8 mouse cellular contexts compared by ENCODE assay signal in genomic region chr5:24451264-24452029, GRCm38 (mm10). TPM values are rescaled to one million over a fixed set of nuclear protein-coding genes. Genes with fewer than 3 reads are reported as not detected.
DNase-seq lines count a peak whose midpoint lies in the region; ATAC-seq and TF ChIP-seq lines count a peak whose summit lies in the region.

No protein-coding gene starts in this region.

- H3K27me3 ChIP-seq in forebrain, embryonic 13.5 days = peaks cover 12% of the 10 kb centered on the region
- H3K27me3 ChIP-seq in lung, embryonic 15.5 days = no peaks in the 10 kb centered on the region
- H3K27me3 ChIP-seq in thymus, adult 2 months (ENCODE audit: control insufficient read depth, insufficient read depth, low read length) = no peaks in the 10 kb centered on the region

- peak; percentile 60 for TF ChIP-seq POLR2A in thymus, adult 2 months (IDR thresholded peaks at IDR 0.05; ENCODE audit: control insufficient read depth, extremely low read depth, insufficient read depth, low read length, poor library complexity)

- WGBS in forebrain, embryonic 13.5 days = 2% methylated on average over 37 of the region's 66 CpGs
- 2% methylated on average over 57 of the region's 66 CpGs for WGBS in lung, embryonic 15.5 days
- 6% methylated on average over 61 of the region's 66 CpGs for WGBS in thymus, adult 2 months

- no peak overlapping the region for H3K27ac ChIP-seq in ES-E14 (ENCODE audit: insufficient read depth, low read depth, low read length, poor library complexity, severe bottlenecking)
- H3K27ac ChIP-seq in forebrain, embryonic 13.5 days = peak overlapping the region; percentile 93
- peak overlapping the region; percentile 96 for H3K27ac ChIP-seq in layer of hippocampus, adult 2 months
- peak overlapping the region; percentile 90 for H3K27ac ChIP-seq in lung, embryonic 15.5 days
- peak overlapping the region; percentile 48 for H3K27ac ChIP-seq in thymus, adult 2 months (ENCODE audit: control insufficient read depth, insufficient read depth, low read length)

- peak overlapping the region; percentile 78 to 92 for H3K4me3 ChIP-seq in ES-E14 (ENCODE audit: insufficient read depth in 1 of 2, low read depth in 1 of 2, low read length in 2 of 2, poor library complexity in 1 of 2, severe bottlenecking in 1 of 2)
- peak overlapping the region; percentile 94 for H3K4me3 ChIP-seq in forebrain, embryonic 13.5 days
- peak overlapping the region; percentile 91 for H3K4me3 ChIP-seq in layer of hippocampus, adult 2 months
- H3K4me3 ChIP-seq in lung, embryonic 15.5 days = peak overlapping the region; percentile 80
- peak overlapping the region; percentile 69 for H3K4me3 ChIP-seq in thymus, adult 2 months (ENCODE audit: control insufficient read depth, insufficient read depth, low read length)

- peaks cover 6 to 19% of the 10 kb centered on the region in 2 experiments; a peak in 3 of 4 replicates for H3K4me1 ChIP-seq in ES-E14 (ENCODE audit: control insufficient read depth in 2 of 2, insufficient read depth in 2 of 2, low read length in 2 of 2, poor library complexity in 1 of 2)
- peaks cover 62% of the 10 kb centered on the region for H3K4me1 ChIP-seq in forebrain, embryonic 13.5 days
- H3K4me1 ChIP-seq in lung, embryonic 15.5 days = peaks cover 55% of the 10 kb centered on the region
- peaks cover 35% of the 10 kb centered on the region for H3K4me1 ChIP-seq in thymus, adult 2 months (replicated peaks; ENCODE audit: control insufficient read depth, insufficient read depth, low read length)

- peak; percentile 62 for ATAC-seq in cerebellum, adult (ENCODE audit: insufficient number of reproducible peaks, low FRiP score, low TSS enrichment)
- peak; percentile 73 for ATAC-seq in forebrain, embryonic 13.5 days
- peak; percentile 83 for ATAC-seq in lung, embryonic 15.5 days (ENCODE audit: borderline replicate concordance, extremely low read depth, low FRiP score, low TSS enrichment)

- H3K9me3 ChIP-seq in ES-E14 (ENCODE audit: control insufficient read depth, insufficient read depth, low read depth, low read length) = no peaks in the 10 kb centered on the region
- no peaks in the 10 kb centered on the region for H3K9me3 ChIP-seq in forebrain, embryonic 13.5 days (replicated peaks)
- no peaks in the 10 kb centered on the region for H3K9me3 ChIP-seq in lung, embryonic 15.5 days

- intact Hi-C loops in heart, postnatal 14 days (cut with DNase I) = loop anchor here (5.0 kb wide), 1 partner anchor 34 kb away; no protein-coding TSS in a partner anchor

- H3K36me3 ChIP-seq in ES-E14 (ENCODE audit: control insufficient read depth, insufficient read depth, low read length, poor library complexity, severe bottlenecking) = no peaks in the 10 kb centered on the region; the same call in 1 of the 2 replicates
- H3K36me3 ChIP-seq in forebrain, embryonic 13.5 days (ENCODE audit: poor library complexity, severe bottlenecking) = peaks cover 5% of the 10 kb centered on the region; the same call in 1 of the 2 replicates
- no peaks in the 10 kb centered on the region for H3K36me3 ChIP-seq in lung, embryonic 15.5 days
- no peaks in the 10 kb centered on the region for H3K36me3 ChIP-seq in thymus, adult 2 months (ENCODE audit: control insufficient read depth, insufficient read depth, low read length)

- TF ChIP-seq CTCF in layer of hippocampus, adult 2 months (conservative IDR thresholded peaks at IDR 0.05) = no peak; the same call in 1 of the 2 replicates
- no peak for TF ChIP-seq CTCF in thymus, adult 2 months (IDR thresholded peaks at IDR 0.05; ENCODE audit: borderline replicate concordance, control insufficient read depth, extremely low read depth, insufficient read depth, low read length, poor library complexity)

- H3K9ac ChIP-seq in ES-E14 (ENCODE audit: insufficient read depth, low read depth, low read length, poor library complexity, severe bottlenecking) = peak overlapping the region; percentile 86
- H3K9ac ChIP-seq in forebrain, embryonic 13.5 days = peak overlapping the region; percentile 96
- peak overlapping the region; percentile 81 for H3K9ac ChIP-seq in lung, embryonic 15.5 days

- H3K4me2 ChIP-seq in forebrain, embryonic 13.5 days = peak overlapping the region; percentile 100
- peak overlapping the region; percentile 91 for H3K4me2 ChIP-seq in lung, embryonic 15.5 days

- DNase-seq in ES-E14 (ENCODE audit: low read depth, low spot score) = no peak
- peak; percentile 90 to 92 for DNase-seq in heart, postnatal 14 days
- DNase-seq in layer of hippocampus, adult 2 months (ENCODE audit: low spot score in 2 of 2) = peak; percentile 80 to 88
- DNase-seq in ovary, adult 18-20 months (ENCODE audit: low spot score) = peak; percentile 84
- peak; percentile 79 for DNase-seq in thymus, adult 2 months

- in situ Hi-C loops in ES-E14 (cut with MboI; ENCODE audit: low sequenced_read_pairs in 2 of 2, unreplicated experiment in 2 of 2) = loop anchor here in 1 of 2 experiments (5.0 kb wide), 1 partner anchor 34 kb away; no protein-coding TSS in a partner anchor

TF ChIP-seq in ES-E14, 5 proteins besides CTCF, POLR2A, EP300 and RAD21:
- TF ChIP-seq ZNF384 (IDR thresholded peaks at IDR 0.05; ENCODE audit: low read depth, low read length) (no peak), MAFK (IDR thresholded peaks at IDR 0.05; ENCODE audit: insufficient read depth, low read depth, low read length) (no peak), HCFC1 (IDR thresholded peaks at IDR 0.05; ENCODE audit: borderline replicate concordance, insufficient read depth, low read length) (0 out of 2 replicates have a peak, but pooled peaks have one; percentile 42)

RNA-seq across cellular contexts. Expression of gene Agap3, which starts 0.5 kb away (rescaled TPM):
- 50.1 and 51.2 TPM in 2 replicates for total RNA-seq in ES-E14 (2012; rRNA removed)
- 38.0 and 39.2 TPM in 2 replicates for polyA plus RNA-seq in forebrain, embryonic 13.5 days (2015; fragmentation: Nextera tagmentation; extraction: Ambion mirVana)
- 10 to 100 TPM; 71.0 to 72.2 TPM for total RNA-seq in heart, postnatal 14 days (2021)
- 100 to 1,000 TPM; 651 to 655 TPM for total RNA-seq in layer of hippocampus, adult 2 months (2021)
- 41.3 and 42.8 TPM in 2 replicates for polyA plus RNA-seq in lung, embryonic 15.5 days (2015; fragmentation: Nextera tagmentation; extraction: Ambion mirVana)
- polyA plus RNA-seq in thymus, adult 2 months (2012; rRNA removed) = 111 and 117 TPM in 2 replicates

RNA-seq across cellular contexts. Expression of gene Tmub1, which starts 3.8 kb away (rescaled TPM):
- 7.8 and 11.5 TPM in 2 replicates for total RNA-seq in ES-E14 (2012; rRNA removed)
- 32.5 and 35.4 TPM in 2 replicates for polyA plus RNA-seq in forebrain, embryonic 13.5 days (2015; fragmentation: Nextera tagmentation; extraction: Ambion mirVana)
- 10 to 100 TPM in 1 of 2 experiments, 1 to 10 TPM in 1; 9.2 to 10.9 TPM for total RNA-seq in heart, postnatal 14 days (2021)
- total RNA-seq in layer of hippocampus, adult 2 months (2021) = 10 to 100 TPM; 22.2 to 22.5 TPM
- polyA plus RNA-seq in lung, embryonic 15.5 days (2015; fragmentation: Nextera tagmentation; extraction: Ambion mirVana) = 15.9 and 18.7 TPM in 2 replicates
- 122 and 136 TPM in 2 replicates for polyA plus RNA-seq in thymus, adult 2 months (2012; rRNA removed)

RNA-seq across cellular contexts. Expression of gene Fastk, which starts 6.4 kb away (rescaled TPM):
- total RNA-seq in ES-E14 (2012; rRNA removed) = 70.4 and 111 TPM in 2 replicates
- polyA plus RNA-seq in forebrain, embryonic 13.5 days (2015; fragmentation: Nextera tagmentation; extraction: Ambion mirVana) = 85.3 and 86.9 TPM in 2 replicates
- total RNA-seq in heart, postnatal 14 days (2021) = 100 to 1,000 TPM; 239 to 243 TPM
- total RNA-seq in layer of hippocampus, adult 2 months (2021) = 100 to 1,000 TPM; 127 to 130 TPM
- polyA plus RNA-seq in lung, embryonic 15.5 days (2015; fragmentation: Nextera tagmentation; extraction: Ambion mirVana) = 91.2 and 96.3 TPM in 2 replicates
- polyA plus RNA-seq in thymus, adult 2 months (2012; rRNA removed) = 424 and 481 TPM in 2 replicates

RNA-seq across cellular contexts. Expression of gene Slc4a2, which starts 27.8 kb away (rescaled TPM):
- total RNA-seq in ES-E14 (2012; rRNA removed) = 30.4 and 31.5 TPM in 2 replicates
- polyA plus RNA-seq in forebrain, embryonic 13.5 days (2015; fragmentation: Nextera tagmentation; extraction: Ambion mirVana) = 19.5 and 23.3 TPM in 2 replicates
- 10 to 100 TPM; 41.3 to 51.5 TPM for total RNA-seq in heart, postnatal 14 days (2021)
- total RNA-seq in layer of hippocampus, adult 2 months (2021) = 10 to 100 TPM; 32.5 to 37.6 TPM
- 40.4 and 44.4 TPM in 2 replicates for polyA plus RNA-seq in lung, embryonic 15.5 days (2015; fragmentation: Nextera tagmentation; extraction: Ambion mirVana)
- 116 and 118 TPM in 2 replicates for polyA plus RNA-seq in thymus, adult 2 months (2012; rRNA removed)

RNA-seq across cellular contexts. Expression of gene Cdk5, which starts 28.1 kb away (rescaled TPM):
- total RNA-seq in ES-E14 (2012; rRNA removed) = 17.8 and 23.4 TPM in 2 replicates
- polyA plus RNA-seq in forebrain, embryonic 13.5 days (2015; fragmentation: Nextera tagmentation; extraction: Ambion mirVana) = 80.7 and 84.0 TPM in 2 replicates
- total RNA-seq in heart, postnatal 14 days (2021) = 10 to 100 TPM; 22.5 to 23.4 TPM
- 100 to 1,000 TPM; 118 to 136 TPM for total RNA-seq in layer of hippocampus, adult 2 months (2021)
- polyA plus RNA-seq in lung, embryonic 15.5 days (2015; fragmentation: Nextera tagmentation; extraction: Ambion mirVana) = 38.6 and 43.4 TPM in 2 replicates
- 62.3 and 87.0 TPM in 2 replicates for polyA plus RNA-seq in thymus, adult 2 months (2012; rRNA removed)

Comparison
In these comparisons a context has a peak if more than half of its experiments do, and no peak if none do; other contexts are left out.
1. RNA of gene Agap3, which starts 0.5 kb away (total RNA-seq): 651 to 655 TPM in layer of hippocampus, adult 2 months; 71.0 to 72.2 TPM in heart, postnatal 14 days and 50.1 to 51.2 TPM in ES-E14; every median in the first group is over 4 times any median in the second.
2. Peak in every context shown above with its lines, with median percentiles within 50 percentile points of each other: H3K4me3 ChIP-seq, H3K9ac ChIP-seq and ATAC-seq.